Mouse (Mus musculus) ES-E14 (cell line): ENCODE measurements around the gene Hip1r. TPM values are rescaled to one million over a fixed set of nuclear protein-coding genes. Genes with fewer than 3 reads are reported as not detected.

ENCODE experiments used
- DNase-seq: peaks from one replicate; pipeline ENCODE4 v3.0.0-alpha.2; 2013; ENCODE audit warnings: low read depth, low spot score
- H3K27ac ChIP-seq: 2 replicates; pipeline ENCODE4 v1.5.1; 2012; ENCODE audit warnings: low read depth, mild to moderate bottlenecking, low read length, moderate library complexity, mixed read lengths; ENCODE audit not compliant: poor library complexity, insufficient read depth, severe bottlenecking
- H3K36me3 ChIP-seq: 2 replicates; pipeline ENCODE4 v1.6.1; 2012; ENCODE audit warnings: mild to moderate bottlenecking, low read length, moderate library complexity, mixed read lengths; ENCODE audit not compliant: control insufficient read depth, poor library complexity, insufficient read depth, severe bottlenecking
- H3K4me1 ChIP-seq, 2 experiments: fragments of 150-350 bp in 1 of 2; sonication (generic) in 1 of 2; 2 replicates each; pipeline ENCODE4 v1.6.1; 2012; ENCODE audit warnings: low read length in 2 of 2, mild to moderate bottlenecking in 1 of 2, mixed read lengths in 1 of 2; ENCODE audit not compliant: control insufficient read depth in 2 of 2, insufficient read depth in 2 of 2, poor library complexity in 1 of 2
- H3K4me3 ChIP-seq, 2 experiments: fragments of 150-350 bp in 1 of 2; sonication (generic) in 1 of 2; 2 replicates each; pipeline ENCODE4 v1.5.1; 2012; ENCODE audit warnings: low read length in 2 of 2, low read depth in 1 of 2, mild to moderate bottlenecking in 1 of 2, mixed read lengths in 1 of 2; ENCODE audit not compliant: insufficient read depth in 1 of 2, poor library complexity in 1 of 2, severe bottlenecking in 1 of 2
- H3K9ac ChIP-seq: 2 replicates; pipeline ENCODE4 v1.6.1; 2012; ENCODE audit warnings: low read depth, mild to moderate bottlenecking, low read length, mixed read lengths; ENCODE audit not compliant: poor library complexity, insufficient read depth, severe bottlenecking
- H3K9me3 ChIP-seq: fragments of 150-350 bp; sonication (generic); 2 replicates; pipeline ENCODE4 v1.6.1; 2012; ENCODE audit warnings: low read depth, mild to moderate bottlenecking, low read length; ENCODE audit not compliant: control insufficient read depth, insufficient read depth
- CHD2 ChIP-seq: IDR thresholded peaks from 2 replicates; pipeline ENCODE4 v1.6.1; 2014; ENCODE audit warnings: mild to moderate bottlenecking, low read depth, low read length, inconsistent platforms
- HCFC1 ChIP-seq: IDR thresholded peaks from 2 replicates; pipeline ENCODE4 v1.6.1; 2012; ENCODE audit warnings: low read length, inconsistent platforms, borderline replicate concordance; ENCODE audit not compliant: insufficient read depth
- MAFK ChIP-seq: IDR thresholded peaks from 2 replicates; pipeline ENCODE4 v1.6.1; 2014; ENCODE audit warnings: mild to moderate bottlenecking, low read depth, low read length, inconsistent platforms; ENCODE audit not compliant: insufficient read depth
- ZC3H11A ChIP-seq: IDR thresholded peaks from 2 replicates; pipeline ENCODE4 v1.6.1; 2012; ENCODE audit warnings: low read depth, mild to moderate bottlenecking, inconsistent platforms, low read length, borderline replicate concordance
- ZNF384 ChIP-seq: IDR thresholded peaks from 2 replicates; pipeline ENCODE4 v1.6.1; 2012; ENCODE audit warnings: low read depth, low read length, inconsistent platforms
- in situ Hi-C, 2 experiments: fragments of 600-800 bp; cut with MboI; formaldehyde crosslinking; loops; one replicate each; pipeline ENCODE4 v1.15.1; 2025; ENCODE audit warnings: low sequenced_read_pairs in 2 of 2, inconsistent platforms in 1 of 2; ENCODE audit not compliant: unreplicated experiment in 2 of 2
- total RNA-seq: library from RNA; depleted of rRNA; stranded (reverse); fragments of 300-350 nt; gene quantifications from 2 replicates; pipeline ENCODE4 v1.2.3, GENCODE M21; 2012

Gene Hip1r
- total RNA-seq, 1 experiment: 9.7 TPM

GRCm38 (mm10) chr5:123989941-123990885 lies 16.8 kb downstream of the Hip1r start:
- no peak overlapping the region for H3K4me3 ChIP-seq
- no peak overlapping the region for H3K27ac ChIP-seq
- no peaks in the 10 kb centered on the region for H3K9me3 ChIP-seq
- H3K9ac ChIP-seq: no peak overlapping the region
- TF ChIP-seq CHD2: no peak
- no peak for TF ChIP-seq ZNF384
- TF ChIP-seq ZC3H11A: no peak
- no peak for TF ChIP-seq HCFC1
- no peak for TF ChIP-seq MAFK
- DNase-seq: no peak
- in situ Hi-C loops: no loop called here
- peaks cover 8% of the 10 kb centered on the region; the same call in 1 of the 2 replicates for H3K36me3 ChIP-seq
- peaks cover 0 to 2% of the 10 kb centered on the region in 2 experiments; a peak in 1 of 4 replicates for H3K4me1 ChIP-seq

GRCm38 (mm10) chr5:123991321-123991720 lies 17.9 kb downstream of the Hip1r start:
- Histone ChIP-seq H3K27ac (no peak overlapping the region), H3K36me3 (peaks cover 8% of the 10 kb centered on the region; the same call in 1 of the 2 replicates), H3K4me3 (no peak overlapping the region), H3K4me1 (peaks cover 0 to 6% of the 10 kb centered on the region in 2 experiments; a peak in 2 of 4 replicates), H3K9ac (no peak overlapping the region), H3K9me3 (no peaks in the 10 kb centered on the region)
- in situ Hi-C loops: no loop called here
- TF ChIP-seq CHD2 (no peak), HCFC1 (no peak), MAFK (no peak), ZNF384 (no peak), ZC3H11A (no peak)
- DNase-seq: no peak

GRCm38 (mm10) chr5:123992193-123992637 lies 18.8 kb downstream of the Hip1r start:
- no peak for DNase-seq
- in situ Hi-C loops: no loop called here

GRCm38 (mm10) chr5:123992794-123993193 lies 19.4 kb downstream of the Hip1r start:
- no peak overlapping the region for H3K27ac ChIP-seq
- no peak overlapping the region for H3K9ac ChIP-seq
- peaks cover 0 to 13% of the 10 kb centered on the region in 2 experiments; a peak in 2 of 4 replicates for H3K4me1 ChIP-seq
- no peaks in the 10 kb centered on the region for H3K9me3 ChIP-seq
- TF ChIP-seq ZC3H11A (peak; percentile 50; the same call in 1 of the 2 replicates), CHD2 (no peak)
- peak; percentile 56 for DNase-seq
- no peak overlapping the region for H3K4me3 ChIP-seq
- H3K36me3 ChIP-seq: peaks cover 8% of the 10 kb centered on the region; the same call in 1 of the 2 replicates
- in situ Hi-C loops: no loop called here

More at GRCm38 (mm10) chr5:123992193-123992637, 18.8 kb downstream of the Hip1r start:
- TF ChIP-seq ZC3H11A (no peak), MAFK (no peak), ZNF384 (no peak), HCFC1 (no peak), CHD2 (no peak)
- no peaks in the 10 kb centered on the region for H3K9me3 ChIP-seq
- peaks cover 0 to 13% of the 10 kb centered on the region in 2 experiments; a peak in 2 of 4 replicates for H3K4me1 ChIP-seq
- H3K27ac ChIP-seq: no peak overlapping the region
- H3K36me3 ChIP-seq: peaks cover 8% of the 10 kb centered on the region; the same call in 1 of the 2 replicates
- H3K4me3 ChIP-seq: no peak overlapping the region
- no peak overlapping the region for H3K9ac ChIP-seq
